Mouse (Mus musculus) cerebellum, adult 9-11 months (tissue): ENCODE data around the gene Syngr2.

ENCODE experiments used
- DNase-seq: peaks from one replicate; pipeline ENCODE4 v3.0.0; 2022

The Syngr2 gene

DNA sequence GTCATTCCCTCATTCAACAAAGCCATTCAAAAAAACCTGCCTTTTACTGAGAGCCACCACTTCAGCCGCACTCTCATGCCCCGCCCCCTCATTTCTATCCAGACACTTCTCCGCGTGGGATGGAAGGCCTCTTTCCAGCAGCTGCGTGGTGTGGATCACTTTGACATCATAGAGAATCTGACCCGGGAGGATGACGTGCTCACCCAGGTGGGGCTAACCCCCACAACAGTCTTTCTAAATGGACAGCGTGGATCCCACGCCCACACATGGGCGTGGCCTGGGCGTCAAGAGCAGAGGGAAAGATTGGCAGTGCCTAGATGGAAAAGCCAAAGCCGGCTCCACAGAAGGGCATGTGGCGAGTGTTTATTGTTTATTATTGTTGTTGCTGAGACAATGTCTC is 26.8 kb downstream of the Syngr2 start:
- DNase-seq = no peak

- no peak for DNase-seq
Measured at GRCm38 (mm10) chr11:117838572-117838971, 29.1 kb downstream of the Syngr2 start.

- DNase-seq = no peak
Measured at GRCm38 (mm10) chr11:117839021-117839420, 29.6 kb downstream of the Syngr2 start.

- no peak for DNase-seq
Measured at GRCm38 (mm10) chr11:117840910-117841309, 31.4 kb downstream of the Syngr2 start.

- DNase-seq = no peak
Measured at GRCm38 (mm10) chr11:117843434-117843833, 34.0 kb downstream of the Syngr2 start.

DNA sequence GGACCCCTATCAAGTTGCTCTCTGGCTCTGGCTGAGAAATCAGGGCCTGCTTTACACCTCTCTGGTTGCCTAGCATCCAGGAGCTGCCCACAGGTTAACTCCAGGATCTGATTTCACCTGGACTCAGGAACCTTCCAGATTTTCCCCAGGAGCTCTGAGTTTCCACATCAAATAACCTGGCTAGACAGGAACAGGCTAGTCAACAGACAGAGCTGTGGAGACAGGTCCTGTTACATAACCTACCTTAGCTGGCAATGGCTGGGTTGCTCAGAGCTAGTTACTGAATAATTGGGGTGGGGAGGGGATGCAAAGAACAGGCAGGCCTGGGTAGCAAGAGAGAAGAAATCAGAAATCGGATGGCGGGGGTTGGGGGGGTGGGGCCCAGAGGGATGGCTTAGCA is 35.5 kb downstream of the Syngr2 start:
- no peak for DNase-seq

- DNase-seq = no peak
Measured at GRCm38 (mm10) chr11:117845651-117846050, 36.2 kb downstream of the Syngr2 start.

DNA sequence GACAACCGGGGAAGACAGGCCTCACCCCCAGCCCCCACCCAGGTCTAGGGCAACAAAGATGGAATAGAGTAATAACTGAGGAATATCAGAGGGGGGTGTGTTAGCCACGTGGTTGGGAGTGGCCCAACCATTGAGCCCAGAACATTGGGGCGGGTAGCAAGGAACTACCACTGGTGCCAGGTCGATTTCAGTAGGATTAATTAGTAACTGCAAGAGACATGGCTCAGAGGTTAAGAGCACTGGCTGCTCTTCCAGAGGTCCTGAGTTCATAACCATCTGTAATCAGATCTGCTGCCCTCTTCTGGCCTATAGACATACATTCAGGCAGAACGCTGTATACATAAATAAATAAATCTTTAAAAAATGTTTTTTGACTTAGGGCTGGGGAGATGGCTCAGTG is 37.2 kb downstream of the Syngr2 start:
- no peak for DNase-seq

DNA sequence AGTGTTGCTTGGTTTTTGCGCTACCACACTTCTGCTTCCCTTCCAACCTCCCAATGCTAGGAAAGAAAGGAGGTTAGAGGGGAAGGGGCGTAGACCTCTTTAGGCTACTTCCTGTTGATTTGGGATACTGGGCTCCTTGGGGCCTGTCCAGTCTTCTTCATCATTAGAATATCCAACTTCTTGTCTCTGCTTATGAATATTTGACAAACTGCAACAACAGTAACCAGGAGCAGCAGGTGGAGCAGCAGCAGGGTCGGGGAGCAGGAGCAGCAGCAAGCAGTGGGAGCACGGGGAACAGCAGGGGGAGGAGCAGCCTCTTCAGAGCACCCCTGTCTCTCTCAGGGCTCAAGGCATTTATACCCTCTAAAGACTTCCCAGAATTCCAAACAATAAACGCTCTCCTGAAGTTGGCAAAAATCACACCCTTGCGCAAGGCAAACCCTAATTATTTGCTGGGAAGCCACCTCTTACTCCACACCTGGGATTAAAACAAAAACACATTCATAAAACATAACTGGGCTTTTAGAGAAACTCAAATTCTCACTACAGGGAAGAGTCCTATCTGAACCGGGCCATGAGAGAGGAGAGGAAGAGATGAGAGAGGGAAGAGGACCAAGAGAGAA is 38.2 kb downstream of the Syngr2 start:
- DNase-seq = no peak

DNA sequence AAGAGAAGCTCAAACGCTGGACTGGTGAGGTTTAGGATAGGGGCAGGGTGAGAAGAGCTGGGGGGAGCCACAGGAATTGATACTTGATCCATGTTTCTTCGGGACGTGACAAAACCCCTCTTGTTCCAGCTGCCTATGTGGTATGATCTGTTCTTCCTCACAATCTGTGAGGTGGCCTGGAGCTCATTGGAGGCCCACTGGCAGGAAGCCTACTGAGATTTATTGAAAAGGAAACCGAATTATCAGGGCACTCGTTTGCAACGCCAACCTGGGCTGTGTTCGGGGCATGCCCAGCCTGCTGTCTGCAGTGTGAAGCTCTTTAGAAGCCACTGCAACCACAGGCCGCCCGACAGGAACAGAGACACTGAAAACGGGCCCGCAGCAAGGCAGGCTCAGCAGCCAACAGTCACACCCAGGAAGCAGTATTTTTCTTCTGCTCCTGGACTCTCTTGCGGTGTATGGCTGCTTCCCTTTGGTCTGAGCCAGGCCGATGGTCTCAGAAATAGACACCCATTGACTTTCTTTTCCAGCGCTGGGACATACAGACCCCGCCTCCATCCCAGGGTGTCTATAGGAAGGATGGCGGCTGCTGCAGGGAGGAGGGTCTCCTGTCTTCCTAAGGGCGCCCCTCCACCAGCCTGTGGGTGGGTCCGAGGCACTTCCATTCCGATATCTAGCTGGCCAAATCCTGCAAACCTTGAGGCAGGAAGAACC is 39.0 kb downstream of the Syngr2 start:
- DNase-seq = no peak

DNA sequence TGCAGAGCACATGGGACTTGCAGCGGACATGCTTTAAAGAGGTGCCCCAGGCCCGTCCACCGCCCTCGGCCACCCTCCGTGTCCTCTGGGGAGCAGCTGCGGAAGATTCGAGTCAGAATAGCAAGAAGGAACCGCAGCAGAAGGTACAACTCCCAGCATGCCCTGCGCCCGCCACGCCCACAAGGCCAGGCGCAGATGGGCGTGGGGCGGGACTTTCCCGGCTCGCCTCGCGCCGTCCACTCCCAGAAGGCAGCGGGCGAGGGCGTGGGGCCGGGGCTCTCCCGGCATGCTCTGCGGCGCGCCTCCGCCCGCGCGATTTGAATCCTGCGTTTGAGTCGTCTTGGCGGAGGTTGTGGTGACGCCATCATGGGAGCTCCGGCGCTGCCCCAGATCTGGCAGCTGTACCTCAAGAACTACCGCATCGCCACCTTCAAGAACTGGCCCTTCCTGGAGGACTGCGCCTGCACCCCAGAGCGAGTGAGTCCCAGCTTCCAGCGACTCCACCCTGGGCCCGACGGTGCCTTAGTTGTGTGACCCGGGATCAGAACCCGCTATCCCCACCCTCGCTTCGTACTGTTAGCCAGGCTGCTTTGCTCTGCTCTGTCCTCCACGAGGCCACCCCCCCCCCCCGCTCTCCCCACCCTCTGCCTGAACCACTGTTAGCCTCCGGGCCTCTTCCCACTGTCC is 39.7 kb downstream of the Syngr2 start, which contains the start of gene Birc5:
Birc5 (plus strand) TSS at position 267 of the 687 bp plus-strand sequence.
- DNase-seq = peak; percentile 95

- no peak for DNase-seq
Measured at GRCm38 (mm10) chr11:117852875-117853274, 43.4 kb downstream of the Syngr2 start.

DNA sequence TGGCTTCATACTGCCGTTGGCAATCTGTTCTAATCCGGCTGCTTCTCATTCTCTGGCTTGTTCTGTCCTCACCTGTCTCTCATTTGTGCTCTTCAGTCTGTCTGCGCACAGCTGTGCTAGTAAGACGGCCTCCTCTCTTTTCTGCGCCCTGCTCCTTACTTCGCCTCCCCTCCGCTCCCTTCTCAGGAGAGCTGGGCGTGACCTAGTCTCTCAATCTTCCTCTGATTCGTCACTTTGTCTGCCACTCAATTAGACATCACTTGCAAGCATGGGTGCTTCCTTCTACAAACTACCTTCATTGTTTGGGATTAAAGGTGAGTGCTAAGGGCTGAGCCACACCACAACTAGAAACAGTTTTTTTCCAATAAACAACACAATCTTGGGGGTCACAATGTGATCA is 44.8 kb downstream of the Syngr2 start:
- no peak for DNase-seq

DNA sequence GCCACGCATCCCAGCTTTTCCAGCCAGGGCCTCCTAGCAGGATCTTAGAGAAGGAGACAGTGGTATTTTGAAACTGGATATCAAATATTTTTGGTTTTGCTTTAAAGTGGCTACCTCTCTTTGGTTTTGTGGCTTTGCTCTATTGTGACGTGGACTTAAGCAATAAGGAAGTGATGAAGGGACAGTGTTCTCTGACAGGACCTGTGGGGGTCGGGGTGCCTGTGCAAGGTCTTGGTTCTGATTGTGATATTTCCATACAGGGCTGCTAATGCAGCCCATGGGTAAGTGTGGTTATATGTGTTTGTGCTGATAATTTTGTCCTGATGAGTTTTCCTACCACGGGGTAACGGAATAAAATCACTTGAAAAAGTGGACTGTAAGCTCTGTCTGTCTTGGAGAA is 45.9 kb downstream of the Syngr2 start:
- DNase-seq = no peak

DNA sequence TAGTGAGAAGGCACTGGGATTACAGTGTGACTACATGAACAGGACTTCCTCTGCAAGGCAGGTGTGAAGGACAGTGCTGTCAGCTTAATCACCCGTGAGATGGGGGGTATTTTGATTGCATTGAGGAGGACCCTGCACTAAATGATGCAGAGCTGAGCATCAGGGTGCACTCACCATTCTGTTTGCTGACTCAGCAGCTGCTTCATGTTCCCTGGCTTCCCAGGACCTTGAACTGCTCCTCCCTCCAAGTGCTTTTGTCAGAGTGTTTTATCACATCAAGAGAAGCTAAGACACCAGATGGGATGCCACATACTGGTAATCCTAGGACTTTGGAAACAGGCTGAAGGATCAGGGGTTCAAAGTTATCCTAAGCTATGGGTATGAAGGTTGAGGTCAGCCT is 46.5 kb downstream of the Syngr2 start:
- DNase-seq = no peak

- DNase-seq = no peak
Measured at GRCm38 (mm10) chr11:117857462-117857861, 48.0 kb downstream of the Syngr2 start.

GRCm38 (mm10) chr11:117858392-117858791 is 48.9 kb downstream of the Syngr2 start:
- DNase-seq = no peak

GRCm38 (mm10) chr11:117860601-117861000 is 51.1 kb downstream of the Syngr2 start, which contains the start of gene Tmem235:
Gene Tmem235, plus strand, starts transcription at chr11:117860752.
- DNase-seq = no peak

GRCm38 (mm10) chr11:117863174-117863856 is 53.8 kb downstream of the Syngr2 start:
- no peak for DNase-seq
